Mouse (Mus musculus): ENCODE measurements at regions not wholly inside any gene's neighbourhood (a gene's known extent, or its start where the extent isn't known, plus 50 kb on each side); places are given as distances from the start of the nearest gene placed in this dataset.
A peak's percentile ranks its signal among the peaks of the same experiment; 100 is the strongest.
"Not testable (repeated sequence)": the region's sequence is repeated elsewhere in the genome, so short reads cannot be mapped to it uniquely, and the experiment has no call there.

DNA sequence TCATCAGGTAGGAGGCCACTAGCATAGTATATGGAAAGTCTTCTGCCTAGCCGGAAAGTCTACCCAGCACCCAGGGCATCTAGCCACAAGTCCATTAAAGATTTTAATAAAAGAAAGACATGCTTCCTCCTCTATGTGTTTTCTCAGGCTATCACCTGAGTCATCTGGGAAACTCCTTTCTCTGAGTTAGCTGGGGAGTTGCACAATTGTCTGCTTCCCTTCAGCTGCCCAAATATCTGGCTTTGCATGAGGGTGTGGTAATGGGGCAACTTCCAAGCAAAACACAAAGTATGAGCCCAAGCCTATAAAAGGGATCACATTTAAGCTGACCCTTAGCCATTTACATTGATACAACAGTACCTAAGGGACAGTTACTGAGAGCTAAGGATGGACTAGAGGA is 376.9 kb upstream of the Tbl1xr1 start:
- DNase-seq (ENCODE audit: inconsistent age in 2 of 2, low spot score in 1 of 2) = peak in 1 of 2 experiments; percentile 57

DNA sequence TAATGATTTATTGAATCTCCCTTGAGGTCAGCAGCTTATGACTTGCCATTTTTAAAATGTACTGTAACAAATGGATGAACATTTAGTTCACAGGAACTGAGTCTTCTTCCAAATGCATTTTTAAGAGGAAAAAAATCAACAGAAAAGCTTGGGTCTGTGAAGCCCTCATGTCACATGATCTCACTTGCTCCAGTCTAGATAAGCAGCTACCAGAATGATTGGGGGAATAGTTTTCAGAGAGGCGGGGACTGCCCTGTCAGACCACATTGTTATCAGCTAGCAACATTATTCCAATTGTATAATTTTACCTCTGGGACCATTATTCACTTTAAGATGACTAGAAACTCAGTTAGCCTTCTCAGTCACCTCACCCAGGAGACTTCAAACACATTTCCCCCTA is 376.1 kb upstream of the Tbl1xr1 start:
- no peak for DNase-seq (ENCODE audit: inconsistent age in 2 of 2, low spot score in 1 of 2)

DNA sequence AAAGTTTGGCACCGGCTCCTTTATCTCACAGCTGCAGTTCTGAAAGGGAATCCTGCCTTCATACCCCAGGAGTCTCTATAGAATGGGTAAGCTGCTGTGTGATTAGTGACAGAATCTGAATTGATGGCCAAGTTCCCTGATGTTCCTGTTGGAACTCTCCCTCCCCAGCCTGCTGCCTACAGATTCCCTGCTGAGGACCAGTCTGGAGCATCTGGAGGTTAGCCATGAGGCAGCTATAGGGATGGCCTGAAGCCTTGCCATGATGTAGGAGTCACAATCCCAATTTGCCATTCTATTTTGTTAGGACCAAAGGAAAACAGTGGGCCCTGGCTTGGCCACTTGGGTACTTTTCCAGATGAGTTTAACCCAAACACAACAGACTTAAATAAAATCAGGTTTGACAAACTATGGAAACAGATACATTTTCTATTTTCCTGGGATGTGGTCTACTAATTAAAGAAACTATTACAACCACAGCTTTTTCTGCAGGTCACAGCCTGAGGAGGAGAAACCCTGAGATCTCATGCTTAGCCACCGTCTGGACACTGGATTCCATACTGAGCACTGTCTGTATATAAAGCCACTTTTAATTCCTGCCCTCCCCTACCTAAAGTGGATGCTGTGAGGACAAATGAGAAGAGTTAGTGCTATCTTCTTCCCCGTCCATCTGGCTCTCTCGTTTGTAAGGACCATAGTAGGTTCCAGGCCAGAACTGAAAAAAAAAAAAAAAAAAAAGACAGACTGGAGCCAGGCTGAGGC is 349.5 kb upstream of the Tbl1xr1 start:
- DNase-seq (ENCODE audit: inconsistent age in 2 of 2, low spot score in 1 of 2) = no peak

- DNase-seq (ENCODE audit: inconsistent age in 2 of 2, low spot score in 1 of 2) = no peak
These were observed 348.4 kb upstream of the Tbl1xr1 start for GRCm38 (mm10) chr3:21728019-21728418.

- DNase-seq (ENCODE audit: inconsistent age in 2 of 2, low spot score in 1 of 2) = no peak
These were observed 347.1 kb upstream of the Tbl1xr1 start for GRCm38 (mm10) chr3:21729328-21729727.

DNA sequence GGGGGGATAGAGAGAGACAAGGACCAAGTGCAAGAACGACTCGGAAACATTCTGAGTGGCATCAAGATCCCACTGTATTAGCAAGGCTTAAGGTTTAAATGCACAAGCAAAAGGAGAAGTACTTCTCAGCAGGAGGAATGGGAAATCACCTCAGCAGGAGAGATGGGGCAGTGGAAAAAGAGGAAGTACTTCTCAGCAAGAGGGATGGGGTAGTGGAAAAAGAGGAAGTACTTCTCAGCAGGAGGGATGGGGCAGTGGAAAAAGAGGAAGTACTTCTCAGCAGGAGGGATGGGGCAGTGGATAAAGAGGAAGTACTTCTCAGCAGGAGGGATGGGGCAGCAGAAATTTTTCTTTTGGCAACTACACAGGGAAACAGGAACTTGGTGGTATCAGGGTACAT is 340.8 kb upstream of the Tbl1xr1 start:
- not testable (repeated sequence) for DNase-seq (ENCODE audit: inconsistent age in 2 of 2, low spot score in 1 of 2)

- DNase-seq (ENCODE audit: inconsistent age in 2 of 2, low spot score in 1 of 2) = no peak
These were observed 336.7 kb upstream of the Tbl1xr1 start for GRCm38 (mm10) chr3:21739720-21740119.

DNA sequence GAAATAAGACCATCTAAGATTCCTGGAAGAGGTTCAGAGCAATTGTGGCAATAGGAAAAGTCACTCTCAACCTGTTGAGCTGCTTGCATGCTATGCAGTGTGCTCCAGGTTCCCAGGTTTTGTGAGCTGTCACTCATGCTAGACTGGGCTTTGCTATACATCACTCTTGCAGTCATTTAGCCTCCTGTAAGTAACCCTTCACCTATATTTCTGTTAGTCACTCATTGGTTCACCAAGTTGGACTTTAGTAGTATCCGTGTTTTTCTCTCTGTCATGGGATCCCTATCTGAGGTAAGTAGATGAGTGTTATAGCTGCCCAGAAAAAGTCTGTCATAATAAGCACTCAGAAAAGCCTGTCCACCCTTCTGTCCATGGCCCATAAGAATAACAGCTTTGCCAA is 332.3 kb upstream of the Tbl1xr1 start:
- DNase-seq (ENCODE audit: inconsistent age in 2 of 2, low spot score in 1 of 2) = no peak

DNA sequence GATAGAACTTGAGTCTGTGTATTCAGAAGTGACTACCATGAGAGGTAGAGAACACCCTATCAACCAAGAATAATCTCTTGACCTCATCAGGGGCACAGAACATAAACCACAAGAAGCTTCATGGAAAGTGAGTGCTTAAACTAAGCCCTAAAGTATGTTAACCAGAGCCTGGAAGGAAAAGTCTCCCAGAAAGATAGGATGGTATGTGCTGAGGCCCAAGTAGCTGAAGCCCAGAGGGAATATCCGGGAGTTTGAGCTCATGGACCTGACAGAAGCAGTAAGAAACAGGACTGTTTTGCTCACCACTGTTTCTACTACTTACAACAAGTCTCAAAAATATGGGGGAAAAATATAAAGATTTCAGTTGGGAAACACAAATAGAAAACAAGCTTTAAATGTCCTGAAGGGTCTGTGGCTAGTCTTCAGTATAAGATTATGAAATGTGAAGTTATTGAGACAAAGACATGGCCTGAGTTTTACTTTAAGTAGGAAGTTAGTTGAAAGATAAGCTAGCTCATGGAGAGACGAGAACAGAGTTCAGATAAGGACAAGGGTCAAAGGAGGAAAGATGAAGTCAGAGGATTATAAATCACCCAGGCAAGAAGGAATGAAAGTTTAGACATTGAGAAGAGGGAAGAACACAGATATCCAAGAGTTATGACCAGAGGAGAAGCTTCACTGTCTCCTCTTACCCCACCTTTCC is 315.8 kb upstream of the Tbl1xr1 start:
- DNase-seq (ENCODE audit: inconsistent age in 2 of 2, low spot score in 1 of 2) = peak in 1 of 2 experiments; percentile 78

DNA sequence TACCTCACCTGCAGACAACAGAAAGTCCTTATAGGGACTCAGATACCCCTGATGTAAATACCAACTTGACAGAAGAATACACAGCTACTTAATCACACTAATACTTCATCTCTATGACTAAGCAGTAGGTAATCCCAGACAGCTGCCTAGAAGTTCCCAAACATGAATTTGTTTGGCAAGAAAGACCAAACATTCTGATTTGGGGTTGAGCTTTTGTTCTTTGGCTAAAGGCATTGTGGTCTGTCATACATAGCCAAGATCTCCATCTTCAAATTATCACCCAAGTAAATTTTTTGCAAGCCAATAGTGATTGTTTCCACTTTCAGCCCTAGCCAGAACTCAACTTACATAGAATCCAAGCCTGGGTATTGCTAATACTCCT is 315.2 kb upstream of the Tbl1xr1 start:
- peak in 1 of 2 experiments; percentile 7 for DNase-seq (ENCODE audit: inconsistent age in 2 of 2, low spot score in 1 of 2)

- peak; percentile 10 to 76 for DNase-seq (ENCODE audit: inconsistent age in 2 of 2, low spot score in 1 of 2)
These were observed 314.5 kb upstream of the Tbl1xr1 start for GRCm38 (mm10) chr3:21761909-21762308.

- DNase-seq (ENCODE audit: inconsistent age in 2 of 2, low spot score in 1 of 2) = peak in 1 of 2 experiments; percentile 55
These were observed 308.4 kb upstream of the Tbl1xr1 start for GRCm38 (mm10) chr3:21768081-21768480.

- peak; percentile 11 to 55 for DNase-seq (ENCODE audit: inconsistent age in 2 of 2, low spot score in 1 of 2)
These were observed 306.4 kb upstream of the Tbl1xr1 start for GRCm38 (mm10) chr3:21769920-21770547.

DNA sequence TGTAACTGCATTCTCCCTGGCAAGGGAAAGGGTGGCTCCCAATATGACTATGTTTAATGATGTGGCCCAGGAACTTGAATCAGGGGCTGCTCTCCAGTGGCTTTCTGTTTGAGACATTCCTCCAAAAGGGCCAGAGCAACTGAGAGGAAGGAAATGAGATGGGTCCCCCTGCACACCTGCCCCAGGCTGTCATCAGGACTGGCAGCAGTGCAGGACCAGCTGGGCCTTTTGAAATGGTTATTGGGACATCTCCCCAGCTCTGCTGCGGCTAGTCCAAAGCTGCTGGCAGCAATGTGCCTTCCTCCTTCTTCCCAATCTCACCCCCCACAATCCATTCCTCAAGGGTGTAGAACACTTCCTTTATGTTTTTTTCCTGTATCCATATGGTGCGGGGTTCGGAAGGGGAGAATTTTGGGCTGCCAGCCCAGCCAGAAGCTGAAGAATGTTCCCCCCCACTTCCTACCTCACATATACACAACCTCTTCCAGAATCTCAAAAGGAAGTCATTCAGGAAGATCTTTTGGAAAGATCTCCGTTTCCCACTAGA is 304.6 kb upstream of the Tbl1xr1 start:
- no peak for DNase-seq (ENCODE audit: inconsistent age in 2 of 2, low spot score in 1 of 2)

GRCm38 (mm10) chr3:21774172-21774842 is 302.1 kb upstream of the Tbl1xr1 start:
- DNase-seq (ENCODE audit: inconsistent age in 2 of 2, low spot score in 1 of 2) = no peak

DNA sequence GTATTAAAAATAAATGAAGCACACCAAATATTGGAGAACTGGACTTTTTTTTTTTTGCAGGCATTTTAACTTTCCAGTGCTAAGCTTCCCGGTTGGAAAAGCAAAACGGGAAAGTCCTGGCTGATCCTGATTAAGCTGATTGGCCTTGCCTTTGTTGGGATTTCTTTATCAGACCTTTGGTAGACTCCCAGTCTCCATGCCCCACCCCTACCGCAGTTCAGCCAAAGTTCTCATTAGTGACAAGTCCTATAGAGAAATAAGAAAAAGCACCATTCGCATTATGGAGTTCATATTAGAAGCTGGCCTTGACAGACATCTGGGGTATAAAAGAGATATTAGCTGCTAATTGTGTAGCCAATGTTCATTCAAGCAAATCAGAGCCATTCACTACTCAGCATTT is 297.7 kb upstream of the Tbl1xr1 start:
- DNase-seq (ENCODE audit: inconsistent age in 2 of 2, low spot score in 1 of 2) = no peak

GRCm38 (mm10) chr3:21791983-21792631 is 284.3 kb upstream of the Tbl1xr1 start:
- peak; percentile 14 to 68 for DNase-seq (ENCODE audit: inconsistent age in 2 of 2, low spot score in 1 of 2)

- DNase-seq (ENCODE audit: inconsistent age in 2 of 2, low spot score in 1 of 2) = no peak
These were observed 278.3 kb upstream of the Tbl1xr1 start for GRCm38 (mm10) chr3:21798139-21798538.

DNA sequence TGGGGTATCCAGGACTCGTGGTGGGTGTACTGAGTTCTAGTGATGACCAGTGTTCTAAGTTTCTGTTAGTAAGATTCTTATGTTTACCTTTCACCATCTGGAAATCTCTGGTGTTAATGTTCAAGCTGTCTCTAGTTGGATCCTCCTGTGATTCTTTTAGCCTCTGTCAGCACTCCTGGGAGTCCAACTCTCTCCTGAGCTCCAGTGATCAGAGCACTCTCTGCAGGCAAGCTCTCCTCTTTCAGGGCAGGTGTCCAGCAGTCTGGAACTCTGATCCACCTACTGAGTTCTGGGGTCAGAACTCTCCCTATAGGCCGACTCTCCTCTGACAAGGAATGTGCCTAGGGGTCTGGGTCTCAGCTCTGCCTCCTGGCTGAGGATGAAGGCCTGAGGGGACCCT is 272.6 kb upstream of the Tbl1xr1 start:
- not testable (repeated sequence) for DNase-seq (ENCODE audit: inconsistent age in 2 of 2, low spot score in 1 of 2)

GRCm38 (mm10) chr3:21806494-21807157 is 269.8 kb upstream of the Tbl1xr1 start:
- no peak for DNase-seq (ENCODE audit: inconsistent age in 2 of 2, low spot score in 1 of 2)
